Mouse (Mus musculus): ENCODE measurements around the gene Gab1. TPM values are rescaled to one million over a fixed set of nuclear protein-coding genes. Genes with fewer than 3 reads are reported as not detected.

Gab1 gene
- total RNA-seq, 2 experiments from 2014 or later = 8.2 to 9.9 TPM

DNA sequence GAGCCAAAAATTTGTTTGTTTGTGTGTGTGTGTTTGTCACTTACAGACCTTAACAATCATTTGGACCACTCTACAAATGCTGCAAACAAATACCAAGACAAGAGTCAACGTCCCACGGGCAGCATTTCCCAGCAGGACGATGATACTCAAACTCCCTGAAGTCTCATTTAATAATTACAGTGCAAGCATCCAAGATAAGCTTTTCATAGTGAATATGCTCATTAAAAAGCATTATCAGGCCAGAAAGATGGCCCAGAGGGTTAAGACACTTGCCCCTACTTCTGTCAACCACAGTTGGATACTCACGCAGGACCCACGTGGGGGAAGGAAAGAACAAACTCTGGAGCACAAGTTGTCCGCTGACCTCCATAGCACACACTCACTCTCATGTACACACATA lies 4.8 kb downstream of the Gab1 start:
- no peak for DNase-seq
- intact Hi-C loops (cut with DNase I) = loop anchor here (5.0 kb wide), 3 partner anchors 78 to 117 kb away; no protein-coding TSS in a partner anchor

DNA sequence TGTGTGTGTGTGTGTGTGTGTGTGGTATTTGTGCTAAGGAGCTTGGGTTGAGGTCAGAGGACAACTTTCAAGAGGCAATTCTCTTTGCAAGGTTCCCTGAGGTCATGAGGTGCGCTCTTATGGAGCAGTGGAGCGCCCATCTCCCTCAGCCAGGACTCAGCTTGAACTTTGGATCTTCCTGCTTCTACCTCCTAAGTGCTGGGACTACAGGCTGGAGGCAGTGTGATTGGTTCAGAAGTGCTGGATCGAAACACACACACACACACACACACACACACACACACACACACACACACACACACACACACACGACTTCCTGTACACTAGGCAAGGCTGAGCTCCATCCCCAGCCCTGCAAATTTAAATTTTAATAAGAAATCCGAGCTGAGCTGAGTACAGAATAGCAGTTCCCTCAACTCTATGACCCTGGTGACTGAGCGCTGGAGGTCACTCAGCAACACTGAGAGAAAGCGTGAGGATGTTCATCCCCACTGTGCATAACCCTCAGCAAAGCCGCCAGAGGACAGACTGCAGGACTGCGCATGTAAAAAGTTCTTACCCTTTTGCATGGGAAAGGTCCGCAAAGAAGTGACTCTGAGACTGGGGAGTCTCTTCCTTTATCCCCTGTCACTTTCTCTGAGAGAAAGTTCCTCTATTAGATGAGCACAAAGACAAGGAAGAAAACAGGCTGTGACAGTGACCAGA lies 6.4 kb downstream of the Gab1 start:
- intact Hi-C loops (cut with DNase I) = no loop called here
- no peak for DNase-seq

DNA sequence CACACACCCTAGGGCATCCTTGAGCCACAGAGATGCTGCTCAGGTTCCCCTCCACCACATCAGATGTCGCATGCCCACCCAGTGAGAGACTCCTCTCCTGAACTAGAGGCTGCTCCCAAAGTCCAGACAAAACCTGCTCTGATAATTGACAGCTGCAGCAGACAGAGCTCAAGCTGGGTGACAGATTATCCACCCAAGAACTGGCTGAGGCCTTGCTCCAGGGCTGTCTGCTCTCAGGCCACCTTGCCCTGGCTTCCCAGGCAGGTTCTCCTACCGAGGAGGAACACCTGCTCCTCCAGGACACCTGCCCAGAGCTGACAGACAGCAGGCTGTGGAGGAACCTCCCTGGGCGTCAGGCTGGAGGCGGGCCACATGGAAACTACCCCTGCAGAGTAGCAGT lies 7.6 kb downstream of the Gab1 start:
- no peak for DNase-seq
- intact Hi-C loops (cut with DNase I) = no loop called here

DNA sequence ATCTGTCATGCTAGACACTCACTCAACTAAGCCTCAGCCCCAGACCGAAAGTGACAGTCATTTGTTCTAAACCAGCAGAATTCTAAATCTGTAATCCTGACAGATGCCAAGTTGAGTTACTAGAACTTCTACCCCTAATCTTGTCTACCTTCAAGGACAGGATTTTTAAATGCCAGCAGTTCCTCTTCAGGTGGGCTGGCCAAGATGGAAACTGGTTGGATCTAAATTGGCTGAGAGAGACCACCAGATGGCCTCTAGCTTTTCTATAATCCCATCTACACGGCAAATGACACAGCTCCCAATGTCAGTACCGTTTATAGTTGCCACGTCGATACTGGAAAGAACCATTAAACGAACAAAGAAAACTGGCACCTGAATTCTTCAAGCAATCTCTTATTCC lies 8.9 kb downstream of the Gab1 start:
- intact Hi-C loops (cut with DNase I) = no loop called here
- no peak for DNase-seq

DNA sequence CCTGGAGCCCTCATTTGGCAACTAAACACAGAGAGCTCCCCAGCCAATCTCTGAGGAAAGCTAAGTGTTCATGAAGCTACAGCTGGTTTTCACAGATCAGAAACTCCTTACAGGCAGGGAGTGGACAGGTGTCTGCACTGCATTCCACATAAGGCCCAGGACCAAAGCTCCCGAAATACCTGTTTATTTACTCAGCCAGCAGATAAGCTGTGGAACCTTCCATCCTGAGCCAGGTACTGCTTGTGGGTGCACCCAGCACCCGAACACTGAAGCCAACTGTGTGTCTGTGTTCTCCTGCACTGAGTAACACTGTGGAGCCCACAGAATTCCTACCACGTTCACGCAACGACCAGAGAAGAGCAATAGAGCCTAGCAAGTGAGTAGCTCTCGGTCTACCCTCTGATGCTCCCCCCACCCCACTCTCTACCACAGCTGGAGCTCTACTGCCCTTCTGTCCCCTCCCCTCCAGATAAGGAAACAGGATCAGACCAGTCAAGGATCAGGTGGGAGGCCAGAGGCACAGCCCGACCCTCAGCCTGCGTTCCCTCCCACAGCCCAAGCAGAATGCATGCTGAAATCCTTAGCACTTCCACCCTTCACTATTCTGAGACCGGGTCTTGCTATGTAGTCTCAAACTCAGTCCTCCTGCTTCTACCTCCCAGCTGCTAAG lies 9.6 kb downstream of the Gab1 start:
- intact Hi-C loops (cut with DNase I) = no loop called here
- no peak for DNase-seq

DNA sequence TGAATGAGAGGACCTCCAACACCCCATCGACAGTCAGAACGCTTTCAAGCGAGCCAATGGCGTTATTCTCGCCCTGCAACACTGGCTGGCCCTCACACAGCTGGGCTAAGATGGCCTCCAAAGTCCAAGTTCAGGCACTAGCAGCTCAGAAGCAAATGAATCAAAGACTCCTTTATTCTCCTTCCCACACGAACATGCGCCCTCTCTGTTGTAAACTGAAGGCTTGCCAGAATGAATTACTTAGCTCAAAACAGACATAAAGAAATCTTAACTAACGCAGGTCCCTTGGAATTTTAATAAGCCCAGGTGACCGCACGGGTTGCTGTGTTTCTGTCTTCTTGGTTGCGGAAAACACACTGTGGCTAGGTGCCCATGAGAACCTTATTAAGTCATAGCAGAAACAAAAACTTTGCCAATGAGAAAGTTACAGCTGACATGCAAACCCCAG lies 10.4 kb downstream of the Gab1 start:
- intact Hi-C loops (cut with DNase I) = no loop called here
- DNase-seq = no peak

DNA sequence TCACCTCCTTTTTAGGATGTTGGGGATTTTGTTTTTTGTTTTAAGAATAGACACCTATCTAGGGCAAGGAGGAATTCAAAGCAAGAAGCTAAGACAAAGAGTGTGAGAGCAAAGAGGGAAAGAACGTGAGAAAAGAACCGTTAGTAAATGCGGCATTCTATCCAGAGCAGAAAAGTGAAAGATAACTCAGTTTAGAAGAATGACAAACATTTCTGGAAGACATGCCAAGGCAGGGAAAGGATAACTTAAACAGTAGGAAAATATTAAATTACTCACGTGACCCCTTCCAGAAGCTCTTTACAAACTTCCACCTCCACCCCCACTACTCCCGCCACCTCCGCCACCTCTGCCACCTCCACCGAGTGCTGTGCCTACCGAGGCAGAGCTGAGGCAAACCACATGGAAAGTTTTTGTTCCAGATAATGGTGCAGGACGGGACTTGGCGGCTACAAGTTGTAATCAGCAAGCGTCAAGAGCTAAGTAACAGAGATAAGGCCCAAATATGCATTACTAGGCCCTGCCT lies 11.5 kb downstream of the Gab1 start:
- intact Hi-C loops (cut with DNase I) = no loop called here
- no peak for DNase-seq

DNA sequence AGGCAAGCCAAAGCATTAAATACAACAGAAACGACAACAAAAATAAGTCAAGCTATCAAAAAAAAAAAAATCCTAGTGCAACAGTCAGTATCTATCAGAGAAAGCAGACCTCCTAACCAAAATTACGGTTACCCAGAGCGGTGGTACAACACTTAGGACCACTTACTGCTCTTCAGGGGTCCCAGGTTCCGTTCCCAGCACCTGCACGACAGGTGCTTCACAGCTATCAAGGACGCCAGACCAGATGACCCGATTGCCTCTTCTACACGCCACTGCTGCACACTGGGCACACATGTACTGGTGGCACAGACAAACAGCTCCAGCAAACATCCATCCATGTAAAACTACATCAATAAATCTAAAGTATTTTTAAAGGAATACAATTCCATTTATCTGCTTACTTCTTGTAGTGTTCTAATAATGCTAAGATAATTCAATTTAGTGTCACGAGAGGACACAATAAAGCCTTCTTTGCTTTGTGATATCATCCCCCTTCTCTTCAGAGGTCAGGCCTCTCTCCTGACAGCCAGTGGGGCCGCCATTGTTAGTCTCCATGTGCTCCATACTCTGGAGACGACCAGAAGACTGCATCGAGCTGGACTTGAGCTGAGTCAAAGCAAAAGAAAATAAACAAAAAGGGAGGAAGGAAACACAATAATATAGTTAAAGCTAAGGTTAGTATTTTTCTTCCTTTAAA lies 12.2 kb downstream of the Gab1 start:
- intact Hi-C loops (cut with DNase I) = no loop called here
- DNase-seq = no peak

DNA sequence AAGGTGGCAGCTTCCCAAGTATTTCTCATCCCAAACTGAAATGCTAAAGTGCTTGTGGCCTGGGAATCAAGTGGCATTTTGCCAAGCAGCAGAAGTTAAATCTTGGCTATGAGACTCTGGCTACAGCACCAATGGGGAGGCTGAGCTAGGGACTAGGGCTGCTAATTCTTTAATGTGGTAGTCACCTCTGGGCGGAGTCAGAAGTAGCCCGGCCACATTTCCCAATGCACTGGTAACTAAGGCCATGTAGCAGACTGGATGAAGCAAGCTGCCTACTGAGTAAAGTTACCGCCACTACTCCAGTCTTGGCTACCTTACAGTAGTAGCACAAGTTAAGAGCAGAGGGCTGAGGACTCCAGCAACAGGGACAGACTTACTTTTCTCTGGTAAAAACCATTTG lies 12.7 kb downstream of the Gab1 start:
- intact Hi-C loops (cut with DNase I) = no loop called here

DNA sequence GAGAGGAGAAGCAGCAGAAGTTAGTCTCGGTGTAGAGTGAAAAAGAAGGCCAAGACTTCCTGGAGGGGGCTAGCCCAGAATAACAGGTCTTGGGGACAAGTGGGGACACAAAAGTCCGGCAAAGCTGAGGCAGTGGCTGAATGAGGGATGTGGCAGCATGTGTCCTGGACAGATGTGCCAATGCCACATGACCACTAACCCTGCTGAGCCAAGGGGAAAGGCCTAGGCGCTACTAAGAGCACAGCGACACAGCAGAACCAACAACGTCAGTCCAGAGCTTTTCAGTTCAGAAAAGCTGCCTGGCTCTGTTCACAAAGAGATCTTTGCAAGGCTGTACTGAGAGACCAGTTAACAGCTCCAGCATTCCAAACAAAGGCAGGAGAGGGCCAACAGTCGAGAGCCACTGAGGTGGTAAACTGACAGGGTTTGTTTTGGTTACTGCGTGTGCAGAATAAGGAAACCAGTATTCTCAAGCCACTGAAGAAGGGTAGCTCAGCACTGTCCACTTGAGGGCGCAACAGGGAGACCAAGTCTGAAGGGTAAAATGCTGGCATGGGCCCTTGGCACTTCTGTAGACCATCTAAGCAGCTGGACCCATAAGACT lies 15.0 kb downstream of the Gab1 start:
- intact Hi-C loops (cut with DNase I) = no loop called here
- DNase-seq = no peak

More for the DNA sequence above, 12.7 kb downstream of the Gab1 start:
- DNase-seq = no peak

DNA sequence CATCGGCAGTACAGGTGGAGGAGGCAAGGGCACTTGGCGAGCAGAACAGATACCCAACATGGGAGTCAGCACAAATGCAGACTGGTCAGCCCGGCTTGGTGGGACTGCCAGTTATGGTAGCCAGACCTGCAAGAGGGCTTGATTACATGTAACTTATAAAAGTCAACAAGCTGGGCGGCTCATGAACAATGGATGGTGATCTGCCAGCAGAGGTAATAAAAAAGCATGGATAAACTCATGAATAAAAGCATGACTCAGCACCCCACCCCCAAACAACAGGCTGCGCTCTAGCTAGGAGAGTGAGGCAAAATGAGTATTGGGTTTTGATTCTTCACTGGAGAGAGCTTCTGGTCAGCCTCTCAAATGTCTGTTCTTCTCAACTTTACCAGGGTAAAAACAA lies 16.9 kb downstream of the Gab1 start:
- no peak for DNase-seq
- intact Hi-C loops (cut with DNase I) = no loop called here

DNA sequence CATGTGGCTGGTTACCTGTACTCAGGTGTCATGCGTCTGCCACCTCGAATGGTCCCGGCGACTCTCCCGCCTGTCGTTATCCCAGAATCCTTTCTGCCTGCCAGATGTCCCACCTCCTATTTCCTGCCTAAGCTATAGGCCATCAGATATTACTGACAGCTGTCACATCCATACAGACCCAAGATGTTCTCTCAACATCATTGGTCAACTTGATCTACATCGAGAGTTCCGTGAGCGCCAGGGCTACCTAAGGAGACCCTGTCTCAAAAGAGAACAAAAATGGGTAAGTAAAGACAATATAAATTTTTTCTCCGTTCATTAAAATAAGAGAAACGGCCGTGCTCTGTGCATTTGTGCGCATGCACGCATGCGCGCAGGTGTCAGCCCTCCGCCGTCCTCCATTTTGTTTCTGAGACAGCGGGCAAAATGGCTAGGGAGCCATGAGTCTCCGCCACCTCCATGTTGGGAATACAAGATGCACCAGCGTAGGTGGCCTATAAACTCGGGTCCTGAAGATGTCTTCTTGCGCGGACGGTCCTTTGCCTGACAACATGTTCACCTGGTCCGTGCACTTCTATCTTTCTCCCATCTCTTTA lies 21.0 kb downstream of the Gab1 start:
- no peak for DNase-seq
- intact Hi-C loops (cut with DNase I) = no loop called here

DNA sequence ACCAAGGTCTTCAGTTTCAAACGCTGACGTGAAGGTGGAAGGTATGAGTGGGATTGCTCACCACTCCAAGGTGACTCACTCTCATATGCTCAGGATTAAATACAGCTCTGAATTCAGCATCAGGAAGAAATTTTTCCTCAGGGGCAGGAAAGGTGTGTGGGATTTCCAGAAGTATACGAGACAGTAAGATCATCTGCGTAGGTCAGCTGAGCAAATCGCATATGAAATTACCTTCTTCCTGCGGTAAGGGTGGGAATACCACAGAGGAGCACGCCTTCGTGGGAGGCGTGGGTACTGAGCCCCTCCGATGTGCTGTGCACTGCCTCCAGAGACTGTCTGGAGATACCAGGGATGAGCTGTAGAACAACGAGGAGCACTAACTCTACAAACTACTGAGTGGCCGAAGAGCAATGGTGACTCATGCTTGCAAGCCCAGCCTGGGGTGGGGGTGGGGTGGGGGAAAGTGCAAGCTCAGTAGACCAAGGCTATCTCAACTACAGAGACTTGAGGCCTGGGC lies 22.4 kb downstream of the Gab1 start:
- DNase-seq = no peak
- intact Hi-C loops (cut with DNase I) = no loop called here

DNA sequence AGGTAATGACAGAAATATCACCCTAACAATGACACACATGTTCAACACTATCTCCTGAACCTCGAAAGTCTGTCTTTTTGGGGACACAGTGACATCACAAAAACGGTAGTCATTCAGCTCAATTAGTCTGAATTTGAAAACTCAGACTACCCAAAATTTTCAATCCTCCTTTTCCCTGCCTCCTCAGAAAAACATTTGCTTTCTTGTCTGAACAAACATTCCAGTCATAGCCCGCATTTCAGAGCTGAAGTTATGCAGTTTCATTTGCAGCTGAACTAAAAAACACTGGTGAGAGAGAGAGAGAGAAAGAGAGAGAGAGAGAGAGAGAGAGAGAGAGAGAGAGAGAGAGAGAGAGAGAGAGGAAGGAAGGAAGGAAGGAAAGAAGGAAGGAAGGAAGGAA lies 23.2 kb downstream of the Gab1 start:
- DNase-seq = no peak

DNA sequence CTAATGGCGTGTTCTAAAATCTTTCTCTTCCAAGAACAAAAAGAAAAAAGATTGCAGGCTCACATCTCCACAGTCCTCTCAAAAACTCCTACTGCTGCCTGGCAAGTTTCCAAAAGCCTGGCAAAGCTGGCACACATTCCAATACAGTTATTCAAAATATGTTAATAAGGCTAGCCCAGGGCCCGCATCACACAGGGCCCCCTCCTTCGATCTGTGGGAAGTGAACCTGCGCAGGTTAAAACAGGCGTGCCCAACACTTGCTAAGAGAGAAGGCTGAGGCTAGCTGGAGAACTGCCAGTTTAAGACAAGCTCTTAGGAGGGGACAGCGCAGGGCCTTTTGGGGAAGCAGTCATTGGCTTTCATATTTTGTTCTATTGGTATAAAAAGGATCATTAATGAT lies 23.7 kb downstream of the Gab1 start:
- no peak for DNase-seq
- intact Hi-C loops (cut with DNase I) = no loop called here

More for the DNA sequence above, 23.2 kb downstream of the Gab1 start:
- intact Hi-C loops (cut with DNase I) = no loop called here

DNA sequence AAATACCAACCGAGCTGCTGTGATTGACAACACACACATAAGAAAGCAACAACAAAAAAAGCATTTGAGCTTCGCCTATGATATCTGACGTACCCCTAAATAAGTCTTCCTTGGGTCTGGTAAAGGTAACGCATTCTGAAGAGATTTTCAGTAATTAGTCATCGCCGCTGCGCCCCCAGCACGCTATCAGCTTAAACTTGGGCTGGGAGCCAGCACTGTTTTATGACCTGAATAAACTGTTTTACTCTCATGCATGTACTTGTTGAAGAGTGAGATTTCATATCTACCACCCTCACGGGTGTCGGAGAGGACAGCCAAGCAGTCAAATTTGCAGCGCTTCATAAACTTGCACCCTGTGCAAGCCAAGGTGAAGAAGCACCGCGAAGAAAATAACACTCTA lies 26.7 kb downstream of the Gab1 start:
- intact Hi-C loops (cut with DNase I) = no loop called here
- DNase-seq = no peak

DNA sequence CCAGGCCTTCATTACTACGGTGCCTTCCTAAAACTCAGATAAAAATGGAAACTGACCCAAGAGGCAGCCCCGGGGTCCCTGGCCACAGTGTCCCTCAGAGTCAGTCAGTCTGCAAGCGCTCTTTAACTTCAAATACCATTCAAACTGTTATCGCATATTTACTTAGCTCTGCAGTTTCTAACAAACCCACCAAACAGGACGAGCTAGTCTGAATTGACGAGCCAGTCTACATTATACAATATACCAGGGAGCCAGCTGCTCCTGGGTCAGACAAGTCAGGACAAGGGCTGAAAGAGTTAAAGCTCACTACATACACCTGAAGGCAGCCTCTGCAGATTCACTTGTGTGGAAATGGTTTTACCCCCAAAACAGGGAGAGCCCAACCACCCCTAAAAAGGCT lies 27.1 kb downstream of the Gab1 start:
- intact Hi-C loops (cut with DNase I) = no loop called here
- no peak for DNase-seq

DNA sequence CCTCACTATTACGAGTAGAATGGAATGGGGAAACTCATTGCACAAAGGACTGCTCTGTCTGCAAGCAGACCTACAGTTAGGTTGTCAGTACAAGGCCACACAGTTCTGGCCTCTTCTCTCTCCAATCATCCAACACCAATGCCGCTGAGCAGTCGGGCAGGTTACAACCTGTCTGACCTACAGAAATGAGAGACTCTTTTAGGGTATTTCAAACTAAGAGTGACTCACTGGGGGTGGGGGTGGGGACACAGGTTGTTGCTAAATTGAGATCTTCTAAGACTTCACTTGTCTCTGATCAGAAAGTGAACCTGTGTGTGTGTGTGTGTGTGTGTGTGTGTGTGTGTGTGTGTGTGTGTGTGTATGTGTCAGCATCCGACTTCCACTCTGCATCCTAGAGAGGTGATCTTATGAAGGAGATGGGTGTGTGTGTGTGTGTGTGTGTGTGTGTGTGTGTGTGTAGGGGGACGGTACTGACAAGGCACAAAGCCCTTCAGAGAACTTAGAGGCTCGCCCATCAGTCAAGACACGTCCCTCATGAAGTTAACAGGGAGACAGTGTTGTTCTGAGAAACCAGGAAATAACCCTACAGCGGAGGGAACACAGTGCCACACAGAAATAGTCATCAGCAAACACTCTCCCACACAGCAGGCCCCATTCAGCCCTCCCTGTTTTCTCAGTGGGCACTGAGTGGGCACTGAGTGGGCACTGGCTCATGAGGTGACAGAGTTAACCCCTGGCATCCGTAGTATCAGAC lies 27.7 kb downstream of the Gab1 start:
- intact Hi-C loops (cut with DNase I) = no loop called here
- DNase-seq = no peak

DNA sequence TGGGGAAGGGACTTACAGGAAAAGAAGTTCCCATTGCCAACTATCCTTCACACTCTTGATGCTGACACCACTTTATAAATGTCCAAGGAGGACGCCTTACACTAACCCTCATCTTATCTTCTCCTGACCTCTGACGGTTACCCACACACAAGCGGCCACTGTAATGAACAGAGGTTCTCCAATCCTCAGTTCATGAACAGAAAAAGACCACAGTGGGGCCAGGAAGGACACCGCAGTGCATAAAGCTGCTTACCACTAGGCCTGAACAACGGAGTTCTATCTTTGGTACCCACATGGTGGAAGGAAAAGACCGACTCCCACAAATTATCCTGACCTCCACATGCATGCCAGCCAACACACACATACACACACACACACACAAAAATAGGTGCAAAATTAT lies 28.7 kb downstream of the Gab1 start:
- no peak for DNase-seq
- intact Hi-C loops (cut with DNase I) = no loop called here

DNA sequence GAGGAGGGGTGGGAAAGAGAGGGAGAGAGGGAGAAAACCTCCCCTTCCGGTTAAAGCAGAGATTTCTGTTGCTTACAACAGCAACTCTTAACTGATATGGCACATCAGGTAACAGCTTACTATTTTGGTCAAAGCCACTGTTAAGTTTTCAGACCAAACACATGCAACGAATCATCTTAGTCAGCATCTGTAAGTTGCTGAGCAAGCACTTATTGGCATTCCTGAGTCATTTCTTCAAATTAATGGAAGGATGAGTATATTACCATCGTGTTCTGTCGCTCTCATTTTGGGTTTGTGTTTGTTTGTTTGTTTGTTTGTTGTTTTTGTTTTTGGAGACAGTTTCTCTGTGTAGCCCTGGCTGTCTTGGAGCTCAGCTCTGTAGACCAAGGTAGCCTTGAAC lies 30.3 kb downstream of the Gab1 start:
- intact Hi-C loops (cut with DNase I) = no loop called here
- no peak for DNase-seq
